Mouse (Mus musculus) erythroblast, adult 5-6 weeks (primary cell): ENCODE measurements around the gene Exoc2. TPM values are rescaled to one million over a fixed set of nuclear protein-coding genes. Genes with fewer than 3 reads are reported as not detected.

Experiments used
- ATAC-seq: replicated peaks from 2 replicates; pipeline ENCODE4 v1.8.0; 2016; ENCODE audit warnings: moderate number of reproducible peaks, mild to moderate bottlenecking, moderate TSS enrichment, inconsistent platforms; ENCODE audit not compliant: poor library complexity, low FRiP score, severe bottlenecking
- total RNA-seq, 2 experiments: library from RNA; stranded (forward) in 1 of 2; stranded (reverse) in 1 of 2; fragments of 150-400 nt in 1 of 2; fragments of 200-764, 138-1000 nt in 1 of 2; gene quantifications; 2 replicates each; pipeline versions ENCODE4 v1.2.3 to v1.2.4; 2015 to 2017; ENCODE audit warnings: low replicate concordance in 2 of 2

The Exoc2 gene
- total RNA-seq, 2 experiments from 2014 or later = 29.7 to 40.2 TPM

DNA sequence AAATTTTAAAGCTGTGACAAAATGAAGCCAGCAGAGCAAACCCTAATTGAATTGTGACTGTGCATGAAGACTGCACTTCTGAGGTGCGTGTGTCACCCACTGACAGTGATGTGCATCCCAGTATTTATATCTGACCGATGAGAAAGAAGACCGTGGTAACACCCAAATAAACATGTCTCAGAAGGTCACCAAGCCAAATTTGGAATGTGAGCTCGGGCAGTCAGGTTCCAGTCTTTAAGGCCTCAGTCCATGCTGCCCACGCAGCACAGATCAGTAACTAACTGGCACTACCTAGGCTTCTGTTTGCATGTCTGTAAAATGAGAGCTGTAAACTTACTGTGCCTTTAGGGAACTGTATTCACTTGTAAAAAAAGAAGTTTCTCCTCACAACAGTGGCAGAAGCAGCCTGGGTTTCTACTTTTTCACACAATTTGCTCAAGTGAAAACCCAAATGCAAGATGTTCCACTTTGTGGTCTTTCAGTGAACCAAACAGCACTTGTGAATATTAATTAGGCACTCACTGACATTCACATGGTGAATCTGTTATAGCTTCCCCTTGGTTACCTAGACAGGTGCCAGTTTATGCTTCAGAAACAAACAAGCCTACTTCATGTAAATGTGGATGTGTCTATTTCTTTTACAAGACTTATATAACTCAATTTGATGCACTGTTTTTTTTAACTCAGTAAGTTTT, 61.8 kb downstream of the Exoc2 start:
- ATAC-seq = no peak

DNA sequence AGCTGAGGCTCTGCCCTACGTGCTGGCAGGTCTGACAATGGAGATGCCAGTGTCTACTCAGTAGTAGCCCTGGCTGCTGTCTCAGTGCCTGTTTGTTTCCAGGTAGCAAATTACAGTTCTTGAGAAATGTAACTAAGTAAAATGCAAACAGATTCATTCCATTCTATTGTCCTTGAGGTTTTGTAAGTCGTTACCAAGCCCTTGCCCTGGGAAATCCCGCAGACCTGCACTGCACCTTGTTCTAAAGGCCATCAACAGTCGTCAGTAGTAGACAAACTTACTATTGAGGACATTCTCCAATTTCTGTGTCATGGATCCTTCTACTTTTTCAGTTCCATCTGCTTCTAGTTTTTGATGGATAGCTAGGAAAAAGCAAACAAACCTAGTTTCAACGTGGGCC, 63.0 kb downstream of the Exoc2 start:
- no peak for ATAC-seq

DNA sequence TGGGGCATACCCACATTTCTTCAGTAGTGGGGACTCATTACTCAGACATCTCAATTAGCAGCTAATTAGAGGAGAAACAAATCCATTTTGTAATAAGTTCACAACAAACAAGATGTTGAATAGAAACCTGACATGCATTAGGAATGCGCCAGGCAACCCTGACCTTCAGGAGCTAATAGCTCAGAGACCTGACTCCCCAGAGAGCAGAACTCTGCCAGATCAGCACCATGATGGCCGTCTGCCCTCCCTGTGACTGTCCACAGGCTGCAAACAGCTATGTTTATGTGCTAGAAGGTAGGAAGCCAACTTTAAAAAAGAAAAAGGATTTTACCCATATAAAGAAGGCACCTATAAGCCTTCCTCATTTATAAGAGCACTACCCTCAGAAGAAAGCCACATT, 71.6 kb downstream of the Exoc2 start:
- no peak for ATAC-seq

DNA sequence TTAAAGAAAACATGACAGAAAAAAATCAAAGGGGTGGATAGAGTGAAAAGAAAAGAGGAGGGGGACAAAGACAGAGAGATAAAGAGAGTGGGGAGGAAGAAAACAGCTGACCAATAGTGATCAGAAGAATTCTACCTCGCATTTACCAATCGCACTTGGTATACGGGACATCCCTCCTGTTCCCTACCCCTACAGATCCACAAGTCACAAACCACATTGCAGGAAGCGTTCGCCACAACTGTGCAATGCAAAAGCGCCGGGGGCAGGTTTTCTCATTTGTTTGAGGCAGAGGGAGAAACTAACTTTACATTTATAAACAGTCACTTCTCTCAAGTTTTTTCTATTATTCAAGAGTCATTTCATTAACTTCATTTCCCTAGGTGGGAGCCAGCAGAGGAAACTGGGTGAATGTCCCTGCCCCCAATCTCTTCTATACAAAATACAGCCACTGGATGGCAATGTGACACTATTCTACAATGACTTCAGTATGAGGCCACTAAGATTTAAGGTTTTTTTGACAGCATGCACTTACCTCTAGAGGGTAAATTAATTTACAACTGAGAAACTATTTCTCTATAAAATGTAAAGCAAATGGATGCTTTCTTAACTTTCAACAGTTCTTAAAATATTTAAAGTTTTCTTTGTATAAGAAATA, 72.4 kb downstream of the Exoc2 start:
- ATAC-seq = no peak

DNA sequence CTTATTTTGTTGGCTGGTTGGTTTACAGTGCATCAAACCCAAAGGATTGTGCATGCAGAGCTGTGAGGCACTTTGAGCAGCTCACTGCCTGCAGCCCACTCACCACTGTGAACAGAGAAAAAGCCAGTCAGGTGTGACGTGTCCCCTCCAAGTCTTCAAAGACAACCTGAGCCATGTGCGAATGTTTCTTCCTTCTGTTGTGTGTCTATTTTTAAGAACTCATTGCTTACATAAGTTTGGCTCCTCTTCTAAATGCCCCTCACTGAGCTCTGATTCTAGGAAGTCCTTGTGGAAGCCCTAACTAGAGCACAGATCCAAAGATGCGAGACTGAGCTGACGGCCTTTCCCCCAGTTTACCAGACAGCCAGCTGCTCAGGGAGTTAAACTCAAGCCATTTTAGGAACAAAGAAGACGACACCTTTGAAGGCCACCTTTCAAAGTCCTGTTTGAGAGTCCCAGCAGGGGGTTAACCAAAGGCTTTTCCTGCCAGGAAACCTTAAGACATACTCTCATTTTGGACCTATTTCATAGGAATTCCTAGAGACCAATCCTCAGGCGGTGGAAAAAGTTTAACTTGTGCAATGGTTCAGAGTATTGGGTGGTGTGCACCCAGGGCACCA, 79.8 kb downstream of the Exoc2 start:
- ATAC-seq = no peak

DNA sequence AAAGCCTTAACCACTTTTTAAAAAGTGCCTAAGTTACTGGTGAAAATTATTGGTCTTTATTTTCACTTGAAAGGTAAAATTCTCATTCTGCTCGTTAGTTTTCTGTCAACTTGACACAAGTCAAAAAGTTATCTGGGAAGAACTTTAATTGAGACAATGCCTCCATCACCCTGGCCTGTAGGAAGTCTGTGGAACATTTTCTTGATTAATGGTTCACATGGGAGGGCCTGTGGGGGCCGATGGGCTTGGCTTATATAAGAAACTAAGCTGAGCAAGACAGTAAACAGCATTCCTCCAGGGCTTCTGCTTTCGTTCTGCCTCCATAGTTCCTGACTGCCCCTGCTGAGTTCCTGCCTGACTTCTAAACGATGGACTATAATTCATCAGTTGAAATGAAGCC, 81.6 kb downstream of the Exoc2 start:
- ATAC-seq = no peak

DNA sequence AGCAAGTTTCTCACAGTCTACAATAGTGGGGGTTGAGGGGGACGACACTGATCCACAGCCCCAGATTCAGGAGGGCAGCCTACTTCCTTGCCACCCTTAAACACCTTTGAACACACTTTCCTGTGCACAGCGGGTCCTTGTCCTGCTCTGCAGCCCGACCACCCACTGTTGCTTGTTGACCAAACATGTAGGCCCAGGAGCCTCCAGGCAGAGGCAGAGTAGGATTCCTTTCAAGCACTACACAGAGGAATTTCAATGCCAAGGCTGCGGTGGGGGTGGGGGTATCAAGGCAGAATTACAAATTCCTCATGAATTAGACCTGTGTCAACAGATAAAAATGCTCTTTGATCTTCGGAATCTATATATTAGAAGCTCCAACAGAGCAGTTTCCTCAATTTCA, 82.7 kb downstream of the Exoc2 start:
- ATAC-seq = no peak

DNA sequence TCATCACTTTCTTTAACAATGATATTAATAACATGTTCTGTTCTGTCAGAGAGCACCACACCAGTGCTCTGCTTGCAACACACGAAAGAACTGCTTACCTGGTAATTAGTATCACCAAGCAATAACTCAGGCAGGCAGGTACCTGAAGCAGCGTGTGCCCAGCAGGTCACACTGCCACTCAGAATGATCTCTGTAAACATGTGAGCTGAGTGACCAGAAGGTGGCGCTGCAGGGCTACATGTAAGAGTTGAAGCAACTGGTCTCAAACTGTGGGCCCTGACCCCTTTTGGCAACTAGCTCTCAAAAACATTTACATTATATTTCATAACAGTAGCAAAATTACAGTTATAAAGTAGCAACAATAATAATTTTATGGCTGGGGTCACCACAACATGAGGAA, 85.4 kb downstream of the Exoc2 start:
- peak; percentile 82 for ATAC-seq

DNA sequence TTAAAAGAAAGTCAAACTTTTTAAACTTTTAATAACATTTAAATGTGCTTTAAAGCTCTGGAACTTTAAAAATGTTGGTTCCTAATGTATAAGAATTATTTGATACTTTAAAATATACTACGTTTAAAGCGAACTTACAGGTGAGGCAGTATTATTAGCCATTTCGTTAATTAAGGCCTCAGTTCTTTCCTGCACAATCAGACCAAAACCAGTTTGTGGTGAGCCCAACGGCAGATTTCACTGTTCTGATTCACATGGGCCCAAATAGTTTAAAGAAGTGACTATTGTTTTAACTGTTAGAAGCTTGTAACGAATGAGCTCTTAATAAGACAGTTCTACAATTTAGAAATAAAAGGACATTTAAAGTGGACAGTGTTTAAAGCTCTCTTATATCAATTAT, 93.6 kb downstream of the Exoc2 start:
- ATAC-seq = no peak

DNA sequence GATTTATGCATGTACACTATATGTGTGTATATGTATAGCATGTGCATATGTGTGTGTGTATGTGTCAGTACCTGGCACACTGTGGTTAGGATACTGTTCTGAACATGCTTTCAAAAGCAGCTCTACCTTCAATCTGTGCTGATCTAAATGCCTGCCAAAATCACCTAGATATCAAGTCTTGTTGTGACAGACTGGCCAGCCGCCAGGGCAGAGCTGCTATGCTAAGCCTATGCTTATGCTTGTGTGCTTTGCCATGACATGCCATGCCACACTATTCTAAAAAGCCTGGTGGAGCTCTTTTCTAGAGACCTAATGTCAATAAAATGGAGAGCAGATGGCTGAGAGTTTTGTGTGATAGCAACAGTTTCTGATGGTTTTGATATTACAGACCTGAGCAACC, 94.0 kb downstream of the Exoc2 start:
- no peak for ATAC-seq

DNA sequence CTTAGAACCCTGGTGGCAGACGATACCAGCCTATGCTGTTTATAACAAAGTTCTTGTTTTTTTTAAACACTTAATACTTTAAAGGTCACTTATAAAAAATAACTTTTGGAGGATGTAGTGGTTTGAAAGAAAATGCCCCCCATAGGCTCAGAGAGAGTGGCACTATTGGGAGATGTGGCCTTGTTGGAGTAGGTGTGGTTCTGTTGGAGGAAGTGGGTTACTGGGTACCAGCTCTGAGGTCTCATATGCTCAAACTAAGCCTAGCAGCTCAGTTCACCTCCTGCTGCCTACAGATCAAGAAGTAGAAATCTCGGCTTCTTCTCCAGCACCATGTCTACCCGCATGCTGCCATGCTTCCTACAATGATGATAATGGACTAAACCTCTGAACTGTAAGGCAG, 98.1 kb downstream of the Exoc2 start:
- no peak for ATAC-seq

DNA sequence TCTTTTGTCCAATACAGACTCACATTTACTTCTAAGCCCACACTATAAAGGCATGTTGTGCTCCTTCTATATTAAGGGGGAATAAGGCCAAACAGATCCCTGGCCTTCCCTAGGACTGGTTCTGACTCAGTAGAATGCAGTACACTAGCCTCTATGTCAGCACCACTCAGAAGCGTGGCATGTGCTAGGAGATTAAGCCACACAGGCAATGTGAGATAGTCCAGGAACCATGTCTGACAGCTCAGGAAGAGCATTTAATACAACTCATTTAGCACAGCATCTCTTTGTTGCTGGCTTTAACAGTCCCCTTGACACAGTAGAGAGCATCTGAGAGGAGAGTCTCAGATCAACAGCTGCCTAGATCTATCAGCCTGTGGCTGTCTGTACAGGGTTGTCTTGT, 100.4 kb downstream of the Exoc2 start:
- ATAC-seq = no peak

DNA sequence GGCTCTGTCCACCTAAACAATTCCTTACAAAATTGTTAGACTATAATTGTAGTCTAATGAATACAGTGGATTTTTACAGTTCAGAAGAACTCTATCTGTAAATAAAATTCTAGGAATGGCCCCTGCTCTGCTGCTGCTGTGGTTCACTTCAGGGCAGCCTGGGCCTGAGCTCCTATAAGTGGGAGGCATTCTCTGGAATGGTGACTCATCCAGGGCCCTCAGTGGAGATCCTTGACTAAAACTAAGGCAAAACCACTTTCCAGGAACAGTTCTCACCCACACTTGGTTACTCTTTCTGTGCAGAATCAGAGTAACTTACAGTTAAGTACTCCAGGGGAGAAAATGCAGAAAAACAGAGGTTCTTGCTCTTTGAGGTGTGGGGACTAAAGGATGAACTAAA, 108.4 kb downstream of the Exoc2 start:
- no peak for ATAC-seq

DNA sequence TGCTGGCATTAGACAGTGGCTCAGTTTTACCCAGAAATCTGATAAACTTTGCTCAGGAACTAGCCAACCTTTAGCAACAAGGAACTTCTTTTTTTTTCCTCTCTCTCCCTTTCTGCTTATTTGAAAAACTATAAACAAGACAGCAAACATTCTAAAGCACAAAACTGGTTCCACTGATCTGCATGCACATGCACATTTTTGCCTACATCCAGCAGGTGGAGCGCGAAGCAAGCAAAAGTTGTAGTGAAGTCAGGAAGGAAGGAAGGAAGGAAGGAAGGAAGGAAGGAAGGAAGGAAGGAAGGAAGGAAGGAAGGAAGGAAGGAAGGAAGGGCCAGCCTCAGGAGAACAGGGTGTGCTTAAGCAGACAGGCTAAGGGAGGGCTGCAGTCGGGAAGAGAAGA, 109.9 kb downstream of the Exoc2 start:
- no peak for ATAC-seq

DNA sequence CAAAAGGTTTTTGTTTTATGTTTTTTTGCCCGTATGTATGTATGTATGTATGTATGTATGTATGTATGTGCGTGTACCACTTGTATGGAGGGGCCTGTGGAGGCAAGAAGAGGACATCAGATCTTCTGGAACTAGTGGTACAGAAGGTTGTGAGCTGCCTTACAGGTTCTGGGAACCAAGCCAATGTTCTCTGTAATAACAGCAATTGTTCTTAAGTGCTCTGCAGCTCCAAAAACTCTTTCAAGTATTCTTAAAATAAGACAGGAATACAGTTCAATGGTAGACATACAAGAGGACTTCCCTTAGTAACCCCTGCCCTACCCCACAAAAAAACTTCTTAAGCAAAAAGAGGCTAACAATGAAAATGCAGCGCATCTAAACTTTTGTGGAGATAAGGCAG, 115.5 kb downstream of the Exoc2 start:
- ATAC-seq = no peak

DNA sequence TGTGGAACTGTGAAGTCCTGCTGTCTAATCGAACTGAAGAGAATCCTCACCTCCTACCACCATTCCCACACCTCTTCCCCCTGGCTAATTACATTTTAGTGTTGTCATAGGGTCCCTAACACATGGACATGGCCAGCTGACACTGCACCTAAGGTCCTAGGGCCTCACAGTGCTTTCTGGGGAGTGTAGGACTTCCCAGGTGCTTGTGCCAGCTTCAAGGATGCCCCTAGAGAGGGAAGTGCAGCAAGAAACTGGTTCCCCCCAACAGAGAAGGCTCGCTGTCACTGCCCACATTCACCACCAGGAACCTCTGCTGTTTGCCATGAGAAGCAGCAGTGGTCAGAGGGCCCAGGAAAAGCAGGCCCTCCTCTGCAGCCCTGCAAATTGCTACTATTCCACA, 123.2 kb downstream of the Exoc2 start:
- ATAC-seq = no peak

DNA sequence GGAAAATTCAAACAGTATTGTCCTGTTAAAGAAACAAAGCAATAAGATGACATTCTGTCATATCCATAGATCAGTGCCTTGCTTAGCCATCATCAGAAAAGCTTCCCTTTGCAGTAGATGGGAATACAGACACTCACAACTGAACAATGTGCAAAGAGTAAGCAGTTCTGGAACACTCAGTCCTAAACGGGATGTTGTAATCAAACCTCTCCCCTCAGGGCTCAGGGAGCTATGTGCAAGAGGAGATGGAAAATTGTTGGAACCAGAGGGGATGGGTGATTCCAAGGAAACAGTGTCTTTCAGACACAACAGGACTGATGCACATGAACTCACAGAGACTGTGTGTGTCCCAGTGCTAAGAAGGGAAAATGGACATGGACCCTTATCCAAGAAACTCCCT, 125.9 kb downstream of the Exoc2 start:
- ATAC-seq = no peak

DNA sequence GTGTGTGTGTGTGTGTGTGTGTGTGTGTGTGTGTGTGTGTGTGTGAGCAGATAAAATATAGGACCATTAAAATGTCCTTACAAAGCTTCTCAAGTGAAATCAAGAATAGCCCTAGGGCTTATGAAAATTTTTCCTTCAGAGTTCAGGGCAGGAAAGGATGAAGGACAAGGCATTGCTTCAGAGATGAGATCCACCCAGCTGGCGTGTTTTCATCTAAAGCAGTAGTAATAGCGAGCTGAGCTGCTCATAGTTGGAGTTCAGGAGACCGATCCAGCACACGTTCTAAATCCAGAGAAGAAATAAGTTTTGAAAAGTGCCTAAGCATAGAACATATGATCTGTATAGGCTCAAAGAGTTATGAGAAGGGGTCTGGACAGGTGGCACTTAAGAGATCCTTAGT, 127.4 kb downstream of the Exoc2 start:
- no peak for ATAC-seq

DNA sequence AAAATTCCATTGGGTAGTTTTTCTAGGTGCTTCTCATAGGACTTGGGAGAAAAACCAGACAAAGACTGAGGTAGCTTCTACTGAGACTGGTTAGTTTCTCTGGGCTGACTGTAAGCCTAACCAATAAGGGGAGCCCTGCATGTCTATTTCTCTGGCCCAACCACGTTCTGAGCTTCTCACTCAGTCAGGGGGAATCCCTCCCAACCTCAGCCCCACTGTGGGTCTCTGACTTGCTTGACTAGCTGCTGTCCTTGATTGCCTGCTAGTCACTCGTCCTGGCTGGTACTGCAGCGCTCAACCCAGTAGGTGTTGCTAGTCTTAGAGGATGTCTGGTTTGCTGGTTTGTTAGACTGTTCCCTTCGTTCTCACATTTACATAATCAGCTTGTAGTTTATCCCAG, 130.8 kb downstream of the Exoc2 start:
- ATAC-seq = no peak

DNA sequence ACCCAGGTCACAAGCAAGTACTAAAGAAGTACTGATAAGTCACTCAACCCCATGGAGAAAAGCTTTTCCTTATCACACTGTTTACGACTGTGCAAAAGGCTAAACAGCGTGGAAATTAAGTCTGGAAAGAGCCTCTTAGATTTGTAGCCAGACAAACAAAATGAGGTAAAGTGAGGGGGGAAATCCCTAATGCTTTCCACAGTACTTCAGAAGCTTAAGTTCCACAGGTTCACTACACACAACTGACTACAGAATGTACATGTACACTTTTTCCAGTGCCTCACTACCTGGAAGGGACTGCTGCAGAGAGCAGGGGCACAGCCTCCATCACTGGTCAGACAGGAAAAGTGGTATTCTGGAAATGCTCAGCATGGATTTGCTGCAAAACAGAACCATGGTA, 132.1 kb downstream of the Exoc2 start:
- ATAC-seq = no peak

DNA sequence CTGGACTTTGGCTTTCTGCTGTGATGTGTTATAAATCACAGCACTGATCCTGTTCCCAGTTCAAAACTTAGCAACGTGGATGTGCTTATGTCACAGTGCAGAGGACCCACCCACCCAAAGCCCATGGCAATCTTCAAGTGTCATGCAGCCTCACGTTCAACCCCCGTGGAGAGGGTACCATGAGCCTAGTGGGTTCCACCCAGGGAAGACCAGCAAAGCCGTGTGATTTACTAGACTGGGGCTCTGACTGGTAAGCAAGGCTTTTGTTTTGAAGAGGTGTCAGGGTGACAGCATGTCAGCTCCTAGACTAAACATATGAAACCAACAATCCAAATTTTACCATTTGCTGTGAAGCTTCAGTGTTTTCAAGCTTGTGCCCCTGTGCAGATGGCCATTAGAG, 132.6 kb downstream of the Exoc2 start:
- ATAC-seq = no peak

DNA sequence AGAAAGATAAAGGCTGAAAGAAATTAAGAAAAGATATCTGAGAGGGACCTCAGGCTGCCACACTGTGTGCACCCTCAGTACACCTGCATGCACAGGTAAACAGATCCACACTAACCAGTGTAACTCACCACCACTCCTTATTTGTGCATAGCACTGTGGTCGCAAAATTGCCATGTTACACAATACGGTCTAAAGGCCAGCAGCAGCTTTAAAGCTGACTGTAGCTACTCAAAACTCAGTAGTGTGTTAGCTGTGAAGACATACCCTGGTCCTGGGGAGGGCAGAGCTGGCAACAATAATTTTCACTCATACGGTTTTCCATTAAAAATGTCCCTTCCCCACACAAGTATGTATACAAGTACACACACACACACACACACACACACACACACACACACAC, 133.2 kb downstream of the Exoc2 start:
- ATAC-seq = no peak
